ENCODE assay signal across 27 mouse cellular contexts in the genomic region with DNA sequence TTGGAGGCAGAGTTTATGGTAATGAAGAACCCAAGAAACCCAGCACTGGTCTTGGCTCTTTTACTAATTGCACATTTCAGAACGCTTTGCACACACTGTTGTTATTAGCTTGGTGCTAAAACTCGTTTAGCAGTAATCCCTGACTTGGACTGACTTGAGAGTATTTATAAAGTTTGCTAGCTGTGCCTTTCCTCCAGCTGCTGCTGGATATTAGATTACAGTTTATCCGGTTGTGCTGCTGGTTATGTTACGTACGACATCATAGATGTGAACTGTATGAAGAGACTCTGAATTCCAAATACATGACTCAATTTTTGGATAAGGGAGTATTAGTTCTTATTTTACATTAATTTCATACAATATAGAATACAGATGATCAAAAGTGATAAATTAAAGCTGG.
"Had no signal": no experiment of that assay in that cellular context is flagged by ENCODE, and none has a peak within 500 bp of the region (broad histone marks: within the 10 kb centered on the region; RNA-seq: fewer than 3 reads in every experiment).

No protein-coding gene starts in this region.

- H3K9me3 ChIP-seq: heart, embryonic 13.5 days; heart, embryonic 15.5 days; hindbrain, embryonic 10.5 days; hindbrain, embryonic 12.5 days; intestine, embryonic 15.5 days; limb, embryonic 10.5 days; limb, embryonic 12.5 days; liver, embryonic 13.5 days had no signal

- H3K4me1 ChIP-seq: heart, embryonic 13.5 days; heart, embryonic 15.5 days; hindbrain, embryonic 10.5 days; hindbrain, embryonic 12.5 days; intestine, embryonic 15.5 days; limb, embryonic 10.5 days; liver, embryonic 13.5 days had no signal

- H3K27ac ChIP-seq: heart, adult 2 months; heart, embryonic 13.5 days; heart, embryonic 15.5 days; hindbrain, embryonic 10.5 days; hindbrain, embryonic 12.5 days; hindbrain, embryonic 14.5 days; intestine, embryonic 15.5 days; layer of hippocampus, adult 2 months; left cerebral cortex, adult 2 months; limb, embryonic 10.5 days; limb, embryonic 12.5 days; liver, embryonic 13.5 days had no signal

- ATAC-seq: hindbrain, embryonic 16.5 days; inflammation-experienced regulatory T-cells, adult 6 months; intestine, embryonic 15.5 days; intestine, postnatal 0 days had no signal

- H3K4me2 ChIP-seq: heart, embryonic 11.5 days; heart, embryonic 13.5 days; heart, embryonic 15.5 days; hindbrain, embryonic 12.5 days; hindbrain, embryonic 14.5 days; intestine, embryonic 15.5 days; limb, embryonic 12.5 days; liver, embryonic 11.5 days; liver, embryonic 13.5 days had no signal

- DNase-seq: gastrocnemius, postnatal 14 days; gastrocnemius, postnatal 36 days; heart, adult 2 months; heart, postnatal 14 days; heart, postnatal 36 days; kidney, adult 18-20 months; kidney, adult 8-10 months; kidney, postnatal 10 days; kidney, postnatal 25 days; kidney, postnatal 4 days; liver; liver, embryonic 13.5 days had no signal

- H3K27me3 ChIP-seq: heart, embryonic 13.5 days; heart, embryonic 15.5 days; hindbrain, embryonic 12.5 days; intestine, embryonic 15.5 days; limb, embryonic 12.5 days; liver, embryonic 13.5 days had no signal

- H3K4me3 ChIP-seq: heart, adult 2 months; heart, embryonic 13.5 days; heart, embryonic 15.5 days; hindbrain, embryonic 10.5 days; hindbrain, embryonic 12.5 days; intestine, embryonic 15.5 days; layer of hippocampus, adult 2 months; left cerebral cortex, adult 2 months; limb, embryonic 10.5 days; limb, embryonic 12.5 days; liver, embryonic 13.5 days had no signal

- H3K9ac ChIP-seq: heart, embryonic 13.5 days; heart, embryonic 15.5 days; hindbrain, embryonic 12.5 days; hindbrain, embryonic 14.5 days; intestine, embryonic 15.5 days; limb, embryonic 12.5 days; liver, embryonic 13.5 days had no signal
